Mouse (Mus musculus) heart, postnatal 0 days (tissue): ENCODE results near the gene Tmprss15. TPM values are rescaled to one million over a fixed set of nuclear protein-coding genes. Genes with fewer than 3 reads are reported as not detected.
A peak's percentile ranks its signal among the peaks of the same experiment; 100 is the strongest.

Source experiments
- ATAC-seq: fragments of 200-750 bp; cut with Nextera tagmentation; 2 replicates; pipeline ENCODE4 v1.8.0; 2017; ENCODE audit warnings: low read depth, moderate number of reproducible peaks, moderate library complexity; ENCODE audit not compliant: insufficient read depth
- DNase-seq: peaks from one replicate; pipeline ENCODE4 v3.0.0-alpha.2; 2016; ENCODE audit warnings: low spot score
- H3K27ac ChIP-seq: fragments of 300-500 bp; sonication (generic); 2 replicates; pipeline ENCODE4 v1.5.1; 2014; ENCODE audit warnings: low read depth, mild to moderate bottlenecking
- H3K27me3 ChIP-seq: fragments of 300-500 bp; sonication (generic); 2 replicates; pipeline ENCODE4 v1.6.1; 2014; ENCODE audit warnings: low read length, mixed read lengths; ENCODE audit not compliant: control insufficient read depth, insufficient read depth
- H3K36me3 ChIP-seq: fragments of 300-500 bp; sonication (generic); replicated peaks from 2 replicates; pipeline ENCODE4 v1.6.1; 2014; ENCODE audit warnings: low read length, mixed read lengths; ENCODE audit not compliant: control insufficient read depth, insufficient read depth
- H3K4me1 ChIP-seq: fragments of 300-500 bp; sonication (generic); 2 replicates; pipeline ENCODE4 v1.6.1; 2014; ENCODE audit warnings: antibody characterized with exemption; ENCODE audit not compliant: control insufficient read depth, insufficient read depth
- H3K4me2 ChIP-seq: fragments of 300-500 bp; sonication (generic); 2 replicates; pipeline ENCODE4 v1.6.1; 2014; ENCODE audit warnings: low read depth, mild to moderate bottlenecking, low read length, moderate library complexity
- H3K4me3 ChIP-seq: fragments of 300-500 bp; sonication (generic); 2 replicates; pipeline ENCODE4 v1.5.1; 2014; ENCODE audit warnings: low read depth, low read length
- H3K9ac ChIP-seq: fragments of 300-500 bp; sonication (generic); replicated peaks from 2 replicates; pipeline ENCODE4 v1.6.1; 2014; ENCODE audit warnings: low read depth, low read length, mixed read lengths
- H3K9me3 ChIP-seq: fragments of 300-500 bp; sonication (generic); replicated peaks from 2 replicates; pipeline ENCODE4 v1.6.1; 2016; ENCODE audit warnings: low read length; ENCODE audit not compliant: control insufficient read depth
- CTCF ChIP-seq: IDR thresholded peaks from 2 replicates; pipeline ENCODE4 v1.5.1; 2016; ENCODE audit warnings: antibody characterized with exemption, control low read depth, low read depth
- EP300 ChIP-seq: IDR thresholded peaks from 2 replicates; pipeline ENCODE4 v1.6.1; 2016; ENCODE audit warnings: antibody characterized with exemption, low read depth
- WGBS: fragments of 180-500 bp; shearing (Covaris S2); extraction: QIAGEN DNeasy Blood & Tissue Kit; methylation state at CpG from one replicate; pipeline ENCODE4 v1.1.7; 2014; 5-methylcytosine and 5-hydroxymethylcytosine counted together
- polyA plus RNA-seq: library from polyadenylated mRNA; unstranded; fragments of >200 nt; fragmentation: Nextera tagmentation; extraction: Ambion mirVana; gene quantifications from 2 replicates; pipeline ENCODE4 v1.2.1, GENCODE M21; 2015
- total RNA-seq: library from RNA; depleted of rRNA; stranded (reverse); fragments of >200 nt; gene quantifications from 2 replicates; pipeline ENCODE4 v1.2.3, GENCODE M21; 2014; ENCODE audit warnings: low replicate concordance

Tmprss15 gene
- total and polyA plus RNA-seq, 2 experiments from 2014 or later = not detected

DNA sequence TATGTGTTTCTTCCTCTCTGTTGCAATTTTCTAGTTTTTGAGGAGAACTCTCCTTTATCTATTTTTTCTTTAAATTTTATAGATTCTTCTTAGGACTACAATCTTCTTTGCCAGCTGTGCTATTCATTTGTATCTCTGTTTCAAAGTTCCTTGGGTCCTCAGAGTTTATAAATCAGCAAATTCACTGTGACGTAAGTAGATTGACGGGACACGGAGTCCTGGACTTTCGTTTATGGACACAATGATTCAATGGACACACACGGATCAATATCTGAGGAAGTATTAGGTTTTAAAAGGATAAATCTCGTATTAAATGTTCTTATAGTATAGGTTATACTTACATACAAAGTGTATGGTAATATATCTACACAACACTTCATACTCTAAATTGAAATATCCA lies 4.3 kb downstream of the Tmprss15 start:
- no peak for TF ChIP-seq CTCF
- no peak for TF ChIP-seq EP300
- H3K27me3 ChIP-seq = no peaks in the 10 kb centered on the region
- no peak overlapping the region for H3K4me2 ChIP-seq
- no peaks in the 10 kb centered on the region for H3K4me1 ChIP-seq
- DNase-seq (no peak), ATAC-seq (no peak)
- H3K9me3 ChIP-seq = no peaks in the 10 kb centered on the region
- no peak overlapping the region for H3K27ac ChIP-seq
- H3K9ac ChIP-seq = no peak overlapping the region
- H3K4me3 ChIP-seq = no peak overlapping the region
- H3K36me3 ChIP-seq = no peaks in the 10 kb centered on the region
- WGBS = 76% methylated on average over 6 of the region's 6 CpGs

GRCm38 (mm10) chr16:79063848-79064247 lies 27.0 kb downstream of the Tmprss15 start:
- no peak for ATAC-seq
- H3K27ac ChIP-seq = no peak overlapping the region
- no peak for DNase-seq
- H3K4me1 ChIP-seq = no peaks in the 10 kb centered on the region
- no peak overlapping the region for H3K4me2 ChIP-seq
- no peak overlapping the region for H3K4me3 ChIP-seq
- no peaks in the 10 kb centered on the region for H3K27me3 ChIP-seq
- 84% methylated on average over 1 of the region's 1 CpGs for WGBS
- H3K9me3 ChIP-seq = no peaks in the 10 kb centered on the region
- H3K9ac ChIP-seq = no peak overlapping the region
- H3K36me3 ChIP-seq = no peaks in the 10 kb centered on the region
- TF ChIP-seq CTCF = no peak
- no peak for TF ChIP-seq EP300

GRCm38 (mm10) chr16:79058775-79059558 lies 31.9 kb downstream of the Tmprss15 start:
- Histone ChIP-seq H3K9me3 (no peaks in the 10 kb centered on the region), H3K4me3 (no peak overlapping the region), H3K27ac (no peak overlapping the region), H3K36me3 (no peaks in the 10 kb centered on the region), H3K27me3 (no peaks in the 10 kb centered on the region), H3K4me1 (no peaks in the 10 kb centered on the region), H3K9ac (no peak overlapping the region), H3K4me2 (no peak overlapping the region)
- 52% methylated on average over 12 of the region's 12 CpGs for WGBS
- ATAC-seq (no peak), DNase-seq (no peak)
- TF ChIP-seq EP300 (no peak), CTCF (peak; percentile 59)

DNA sequence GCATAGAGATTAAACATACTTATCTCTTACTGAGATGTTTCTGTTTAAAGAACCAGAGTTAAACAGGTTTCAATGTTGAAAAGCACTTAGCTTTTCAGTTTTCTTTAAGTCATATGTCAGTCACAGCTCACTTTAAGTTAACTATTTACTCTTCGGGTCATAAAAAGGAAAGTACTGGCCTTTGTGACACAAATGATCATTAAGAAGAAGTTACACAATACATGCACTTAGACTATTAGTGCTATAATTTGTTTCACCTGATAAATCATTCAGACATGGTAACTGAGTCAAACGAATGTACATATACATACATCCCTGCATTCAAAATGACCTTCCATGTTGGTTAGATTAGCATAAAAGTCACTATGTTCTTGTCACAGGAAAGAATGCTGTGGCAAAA lies 58.3 kb downstream of the Tmprss15 start:
- DNase-seq (no peak), ATAC-seq (no peak)
- Histone ChIP-seq H3K4me1 (no peaks in the 10 kb centered on the region), H3K4me2 (no peak overlapping the region), H3K9me3 (no peaks in the 10 kb centered on the region), H3K27ac (no peak overlapping the region), H3K4me3 (no peak overlapping the region), H3K27me3 (no peaks in the 10 kb centered on the region), H3K9ac (no peak overlapping the region), H3K36me3 (no peaks in the 10 kb centered on the region)
- 82% methylated on average over 2 of the region's 2 CpGs for WGBS
- no peak for TF ChIP-seq EP300
- TF ChIP-seq CTCF = no peak

DNA sequence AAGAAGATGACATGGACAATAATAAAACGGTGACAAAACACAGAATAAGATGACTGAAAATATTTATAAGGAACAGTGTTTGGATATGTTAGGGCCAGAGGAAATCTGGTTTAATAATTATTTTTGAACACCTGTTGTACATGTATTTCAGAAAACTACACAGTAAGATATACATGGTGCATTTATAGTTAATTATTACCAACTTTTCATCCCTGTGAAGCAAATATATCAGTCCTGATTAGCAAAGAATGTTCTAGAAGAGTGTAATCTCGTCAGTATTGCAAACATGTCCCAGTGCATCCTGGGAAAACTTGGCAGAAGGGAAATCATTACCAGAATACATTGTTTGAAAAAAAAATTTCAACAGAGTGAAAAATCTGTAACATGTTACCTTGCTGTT lies 88.1 kb downstream of the Tmprss15 start:
- ATAC-seq (no peak), DNase-seq (no peak)
- Histone ChIP-seq H3K9ac (no peak overlapping the region), H3K27me3 (no peaks in the 10 kb centered on the region), H3K4me1 (no peaks in the 10 kb centered on the region), H3K9me3 (no peaks in the 10 kb centered on the region), H3K27ac (no peak overlapping the region), H3K4me3 (no peak overlapping the region), H3K36me3 (no peaks in the 10 kb centered on the region), H3K4me2 (no peak overlapping the region)
- TF ChIP-seq EP300 = no peak
- TF ChIP-seq CTCF = no peak
- 55% methylated on average over 2 of the region's 2 CpGs for WGBS

DNA sequence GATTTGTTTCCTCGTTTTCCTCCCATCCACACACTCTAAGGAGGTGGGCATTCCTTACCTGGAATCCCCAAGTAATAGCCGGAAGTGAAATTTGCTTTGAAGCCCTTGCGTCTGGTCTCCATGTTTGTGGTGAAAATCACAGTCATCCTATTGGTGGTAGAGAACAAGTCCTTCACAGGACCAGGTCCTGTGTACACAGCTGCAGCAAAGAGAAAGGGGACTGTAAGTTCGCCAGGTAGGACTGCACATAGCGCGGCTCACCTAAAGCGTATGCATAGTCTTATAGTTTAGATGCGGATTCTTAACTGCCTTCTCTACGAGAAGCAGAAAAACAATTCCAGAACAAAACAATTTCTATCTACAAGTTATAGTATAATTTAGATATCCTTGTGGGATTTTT lies 89.2 kb downstream of the Tmprss15 start:
- no peak overlapping the region for H3K9ac ChIP-seq
- H3K4me2 ChIP-seq = no peak overlapping the region
- 74% methylated on average over 9 of the region's 9 CpGs for WGBS
- DNase-seq (no peak), ATAC-seq (no peak)
- H3K4me3 ChIP-seq = no peak overlapping the region
- no peak overlapping the region for H3K27ac ChIP-seq
- no peaks in the 10 kb centered on the region for H3K9me3 ChIP-seq
- H3K4me1 ChIP-seq = no peaks in the 10 kb centered on the region
- no peak for TF ChIP-seq CTCF
- TF ChIP-seq EP300 = no peak
- H3K27me3 ChIP-seq = no peaks in the 10 kb centered on the region
- no peaks in the 10 kb centered on the region for H3K36me3 ChIP-seq
